Mouse (Mus musculus) liver, adult 2 months (tissue): ENCODE measurements around the gene Calcrl.

Experiments used
- CTCF ChIP-seq: fragments of 200-500 bp; IDR thresholded peaks from 2 replicates; pipeline ENCODE4 v1.5.1; 2011; ENCODE audit warnings: low read depth, low read length, control low read depth
- POLR2A ChIP-seq: fragments of 200-500 bp; IDR thresholded peaks from 2 replicates; pipeline ENCODE4 v1.6.1; 2011; ENCODE audit warnings: low read length, control low read depth; ENCODE audit not compliant: insufficient read depth; ENCODE audit errors: extremely low read depth

DNA sequence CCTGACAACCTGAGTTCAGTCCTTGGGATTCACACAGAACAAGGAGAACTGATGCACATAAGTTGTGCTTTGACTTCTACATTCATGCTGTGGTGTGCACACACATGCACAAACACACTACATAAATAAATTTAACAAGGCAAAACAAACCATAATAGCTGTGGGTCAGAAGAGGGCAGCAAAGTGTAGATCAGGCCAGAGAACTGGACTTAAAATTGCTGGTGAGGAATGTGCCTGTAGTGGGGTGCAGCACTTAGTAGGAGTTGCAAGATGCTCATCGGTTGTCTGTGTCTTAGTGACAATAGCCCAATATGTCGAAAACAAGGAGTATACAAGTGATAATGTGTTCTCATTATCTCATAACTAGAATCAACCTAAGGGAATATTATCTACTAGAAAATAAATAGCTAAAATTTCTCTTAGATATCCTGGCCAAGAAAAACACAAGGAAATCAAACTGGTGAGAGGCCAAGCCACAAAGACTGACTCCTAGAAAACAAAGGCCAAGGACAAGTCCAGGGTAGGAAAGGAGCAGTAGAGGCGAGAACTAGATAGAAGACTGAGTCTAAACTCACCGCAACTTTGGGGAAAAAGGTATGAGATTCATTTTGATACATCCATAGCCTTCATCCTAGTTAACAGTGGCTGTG is 132.7 kb downstream of the Calcrl start:
- TF ChIP-seq POLR2A = no peak
- TF ChIP-seq CTCF = 0 out of 2 replicates have a peak, but pooled peaks have one; percentile 13
